Mouse (Mus musculus) frontal cortex, postnatal 14 days (tissue): ENCODE measurements around the gene Sacs.
"Not testable (repeated sequence)": the region's sequence is repeated elsewhere in the genome, so short reads cannot be mapped to it uniquely, and the experiment has no call there.

ENCODE experiments used
- DNase-seq, 2 experiments: peaks; one replicate each; pipeline ENCODE4 v3.0.0; 2022; ENCODE audit warnings: low spot score in 2 of 2

The Sacs gene

DNA sequence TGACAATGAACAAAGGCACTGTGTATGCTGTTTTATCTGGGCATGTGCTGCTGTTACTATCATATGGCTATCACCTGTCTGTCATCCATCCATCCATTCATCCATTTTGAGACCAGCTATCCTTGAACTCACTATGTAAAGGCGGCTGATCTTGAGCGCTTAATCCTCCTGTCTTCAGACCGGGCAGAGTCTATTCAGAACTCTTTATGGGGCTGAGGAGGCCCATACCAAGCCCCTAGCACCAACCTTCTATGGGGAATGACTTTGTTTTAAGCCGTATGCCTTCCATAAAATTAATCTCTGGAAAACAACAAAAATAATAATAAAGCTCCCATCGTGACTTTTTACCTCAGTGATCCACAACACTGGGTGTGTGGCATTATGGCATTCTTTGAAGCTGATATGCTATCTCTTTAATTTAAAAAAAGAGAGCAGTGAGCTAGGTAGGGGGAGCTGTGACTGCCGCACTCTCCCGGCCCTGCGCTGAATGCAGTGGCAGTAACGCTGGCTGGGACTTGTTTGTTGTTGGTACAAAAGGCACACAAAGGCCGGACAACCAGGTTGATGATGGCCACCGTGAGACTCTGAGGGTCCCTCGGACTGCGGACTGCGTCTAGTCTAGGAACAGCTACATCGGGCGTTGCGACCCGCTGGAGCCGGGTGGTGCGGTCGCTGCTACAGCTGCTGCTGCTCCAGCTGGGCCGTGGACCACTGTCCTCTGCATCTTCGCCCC is at the start of gene Sacs:
TSS of gene Sacs (plus strand) at position 464 of the 733 bp plus-strand sequence.
- DNase-seq = peak; percentile 24 to 40

DNA sequence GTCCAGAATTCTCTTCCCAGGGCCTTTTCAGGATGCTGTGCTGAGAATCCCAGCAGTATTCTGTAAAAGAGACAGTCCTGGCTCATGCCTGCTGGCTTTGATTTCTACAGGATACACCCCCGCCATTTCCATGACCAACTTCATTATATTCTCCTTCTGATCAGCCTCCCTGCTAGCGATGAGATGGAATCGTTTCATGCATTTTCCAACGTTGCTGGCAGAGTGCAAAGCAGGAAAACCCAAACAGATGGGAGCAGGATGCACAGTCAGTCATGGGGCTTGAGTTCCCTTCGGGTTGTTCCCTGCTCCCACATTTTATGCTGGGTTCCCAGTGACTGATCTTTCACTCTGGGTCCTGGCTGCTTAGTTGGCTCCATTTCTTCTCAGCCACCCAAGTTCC is 47.3 kb upstream of the Sacs start:
- DNase-seq = no peak

DNA sequence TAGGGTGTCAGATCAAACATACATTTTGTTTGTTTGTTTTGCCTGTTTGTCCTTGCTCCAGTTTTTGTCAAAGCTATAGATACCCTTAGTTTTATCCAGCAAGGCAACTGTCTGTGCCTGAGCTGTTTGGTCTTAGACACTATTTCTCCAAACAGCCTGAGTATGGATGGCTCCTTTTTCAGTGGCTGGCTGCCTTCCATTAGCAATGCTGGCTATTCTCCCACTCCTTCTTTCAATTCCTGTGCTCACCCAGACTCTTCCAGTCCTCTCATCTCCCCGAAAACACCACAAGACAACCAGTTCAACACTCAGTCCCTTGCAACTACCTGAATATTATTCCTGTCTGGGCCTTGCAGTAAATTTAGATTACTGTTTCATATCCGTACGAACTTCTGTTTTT is 46.2 kb upstream of the Sacs start:
- peak in 1 of 2 experiments; percentile 25 for DNase-seq

DNA sequence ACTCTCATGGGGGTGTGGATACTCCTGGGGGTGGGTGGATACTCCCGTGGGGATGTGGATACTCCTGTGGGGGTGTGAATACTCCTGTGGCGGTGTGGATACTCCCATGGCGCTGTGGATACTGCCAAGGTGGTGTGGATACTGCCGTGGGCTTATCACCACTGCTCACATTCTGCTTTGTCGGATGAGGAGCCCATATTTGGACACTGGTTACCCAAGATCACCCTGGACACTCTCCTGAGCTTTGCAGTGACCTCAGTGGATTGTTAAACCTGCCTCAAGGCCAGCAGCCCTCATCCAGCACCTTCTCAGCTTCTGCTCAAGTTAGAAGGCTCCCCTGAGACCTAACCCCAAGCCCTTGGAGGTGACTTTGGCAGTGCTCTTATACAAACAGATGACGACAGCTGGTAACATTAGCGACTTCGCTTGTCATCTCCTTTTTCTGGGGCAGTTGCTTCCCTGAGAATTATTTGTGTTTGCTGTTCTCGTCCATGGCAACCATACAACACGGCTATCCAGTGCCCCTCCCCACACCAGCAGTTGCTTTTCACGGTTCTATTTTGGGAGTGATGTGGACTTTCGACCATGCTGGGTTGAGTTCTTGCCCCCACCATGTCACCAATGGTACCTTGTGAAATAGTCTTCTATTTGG is 40.2 kb upstream of the Sacs start:
- no peak for DNase-seq

DNA sequence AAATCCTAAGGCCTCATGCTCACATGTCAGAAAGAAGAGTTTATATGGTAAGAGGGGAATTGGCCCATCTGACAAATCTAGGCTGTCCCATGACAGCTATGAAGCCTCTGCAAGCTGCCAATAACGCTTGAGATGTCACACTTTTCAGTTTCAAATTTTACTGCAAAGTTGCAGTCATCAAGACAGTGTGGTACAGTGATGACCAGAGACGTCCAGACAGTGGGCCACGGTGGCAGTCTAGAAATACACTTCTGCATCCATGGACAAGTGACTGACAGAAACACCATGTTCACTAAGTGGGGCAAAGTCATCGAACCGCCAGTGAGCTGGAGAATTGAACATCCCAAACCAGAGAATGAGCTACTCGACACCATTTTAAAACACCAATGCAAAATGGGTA is 37.5 kb upstream of the Sacs start:
- no peak for DNase-seq

DNA sequence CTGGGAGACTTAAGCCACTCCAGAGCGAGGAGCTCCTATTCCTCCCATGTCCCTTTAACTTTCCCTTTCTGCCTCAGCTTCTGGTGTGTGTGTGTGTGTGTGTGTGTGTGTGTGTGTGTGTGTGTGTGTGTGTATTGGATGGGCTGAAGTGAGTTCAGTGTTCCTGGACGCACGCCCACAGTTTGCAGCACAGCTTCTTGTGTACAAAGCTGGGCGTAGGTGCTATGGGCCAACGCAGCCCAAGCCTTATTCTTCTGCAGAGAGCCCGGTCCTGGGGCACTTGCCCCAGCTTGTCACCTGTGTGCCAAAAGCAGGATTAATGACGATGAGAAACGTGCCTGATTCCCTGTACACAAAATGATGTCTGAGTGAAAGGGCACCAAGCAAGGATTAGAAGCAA is 31.9 kb upstream of the Sacs start:
- DNase-seq = no peak

DNA sequence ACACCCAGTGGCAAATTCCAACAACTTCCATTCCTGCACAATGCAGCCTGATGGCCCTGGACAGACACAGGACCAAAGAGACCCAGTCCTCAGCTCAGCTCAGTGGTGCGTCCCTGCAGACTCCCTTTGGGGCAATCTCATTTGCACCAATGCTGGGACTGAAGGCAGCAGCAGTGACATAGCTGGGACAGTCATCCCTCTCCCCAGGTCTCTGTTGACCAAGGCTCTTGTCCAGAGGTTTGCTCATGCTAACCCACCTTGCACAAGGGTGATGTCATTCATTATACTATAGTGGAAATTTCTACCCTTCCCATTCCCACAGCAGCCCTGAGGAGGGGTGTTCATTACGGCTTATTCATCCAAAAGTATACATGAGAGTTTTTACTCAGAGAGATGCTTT is 29.6 kb upstream of the Sacs start:
- no peak for DNase-seq

DNA sequence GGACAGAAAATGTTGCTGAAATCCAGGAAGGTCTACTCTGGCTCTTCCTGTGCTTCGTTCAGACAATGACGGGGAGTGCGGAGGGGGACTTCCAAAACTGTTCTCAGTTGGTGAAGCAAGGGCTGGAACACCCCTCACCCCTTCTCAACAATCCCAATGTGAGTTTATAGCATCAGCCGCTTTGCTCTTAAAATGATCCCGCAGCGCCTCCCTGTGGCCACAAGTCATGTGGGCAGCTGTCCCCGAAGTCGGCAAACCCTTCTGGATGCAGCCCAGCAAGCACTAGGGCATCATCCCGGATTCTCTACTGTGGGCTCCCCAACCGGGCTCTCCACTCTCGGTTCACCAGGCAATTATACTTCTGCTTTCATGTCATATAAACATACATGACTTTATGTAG is 25.9 kb upstream of the Sacs start:
- peak; percentile 44 to 79 for DNase-seq

DNA sequence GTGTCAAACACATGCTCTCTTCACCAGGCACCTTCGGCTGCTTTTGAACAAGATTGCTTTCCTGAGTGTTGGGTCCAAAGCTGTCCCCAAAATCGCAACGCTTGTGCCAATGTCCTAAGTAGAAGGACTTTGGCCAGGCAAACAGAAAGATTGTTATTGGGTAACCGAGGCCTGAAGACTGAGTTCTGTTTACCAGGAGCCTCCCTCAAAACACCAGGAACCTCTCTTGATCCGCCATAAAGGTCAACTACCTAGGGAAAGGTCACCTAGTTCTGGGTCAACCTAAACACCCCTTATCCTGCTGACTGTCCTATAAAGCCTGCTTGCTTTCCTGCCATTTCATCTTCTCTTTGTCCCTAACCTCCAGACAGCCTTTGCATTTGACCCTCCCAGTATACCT is 13.5 kb upstream of the Sacs start:
- DNase-seq = no peak

DNA sequence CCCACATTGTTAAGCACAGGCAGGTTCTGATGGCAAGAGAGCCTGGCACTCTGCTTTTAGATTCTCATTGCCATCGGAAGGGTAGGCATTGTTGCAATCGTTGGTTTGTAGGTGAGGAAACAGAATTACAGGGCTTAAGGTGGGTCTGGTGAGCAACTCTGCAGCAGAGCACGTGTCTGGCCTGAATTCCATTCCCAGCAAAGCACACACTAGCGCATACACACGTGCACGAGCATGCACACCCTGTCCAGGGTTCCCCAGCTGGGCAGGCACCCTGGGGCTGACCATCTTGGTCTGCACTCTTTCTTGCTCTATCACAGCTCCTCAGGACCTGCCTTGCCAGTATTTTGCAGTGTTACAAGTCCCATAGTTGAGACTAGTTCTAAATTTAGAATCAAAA is 13.1 kb upstream of the Sacs start:
- DNase-seq = no peak

DNA sequence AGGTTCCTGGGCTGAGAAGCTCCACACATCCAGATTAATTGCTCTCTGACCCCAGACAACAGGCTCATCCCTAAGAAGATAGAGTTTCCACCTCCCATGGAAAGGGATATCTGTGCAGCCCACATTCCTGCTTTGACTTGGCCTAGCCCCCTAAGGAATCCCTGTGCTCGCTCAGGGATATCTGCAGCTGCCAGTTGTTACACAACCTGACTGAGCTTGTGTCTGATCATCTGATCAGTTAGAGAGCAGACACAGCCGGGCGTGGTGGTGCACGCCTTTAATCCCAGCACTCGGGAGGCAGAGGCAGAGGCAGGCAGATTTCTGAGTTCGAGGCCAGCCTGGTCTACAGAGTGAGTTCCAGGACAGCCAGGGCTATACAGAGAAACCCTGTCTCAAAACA is 10.9 kb upstream of the Sacs start:
- not testable (repeated sequence) for DNase-seq

DNA sequence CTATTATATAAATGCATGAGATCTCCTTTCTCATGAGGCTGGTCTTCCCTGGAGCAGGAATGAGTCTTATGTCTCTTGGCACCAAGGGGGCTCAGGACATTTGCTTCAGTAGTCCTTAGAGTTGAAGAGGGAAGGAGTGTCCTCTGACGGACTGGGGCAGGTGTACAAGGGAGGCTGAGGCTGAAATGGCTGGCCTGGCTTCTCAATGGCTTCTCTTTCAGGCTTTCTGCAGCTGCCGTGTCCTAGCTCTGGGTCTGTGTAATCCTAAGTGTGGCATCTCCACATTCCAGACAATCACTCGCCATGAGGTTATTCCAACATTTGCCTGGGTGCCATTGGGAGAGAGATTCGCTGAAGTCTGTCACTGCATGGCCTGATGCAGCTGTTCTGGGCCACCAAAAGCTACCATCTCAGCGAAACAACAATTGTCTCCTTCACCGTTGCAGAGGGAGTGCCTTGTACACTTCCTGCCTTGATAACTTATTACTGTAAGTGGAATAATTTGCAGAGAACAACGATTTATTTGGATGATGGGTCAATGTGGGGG is 9.2 kb upstream of the Sacs start:
- DNase-seq = no peak

DNA sequence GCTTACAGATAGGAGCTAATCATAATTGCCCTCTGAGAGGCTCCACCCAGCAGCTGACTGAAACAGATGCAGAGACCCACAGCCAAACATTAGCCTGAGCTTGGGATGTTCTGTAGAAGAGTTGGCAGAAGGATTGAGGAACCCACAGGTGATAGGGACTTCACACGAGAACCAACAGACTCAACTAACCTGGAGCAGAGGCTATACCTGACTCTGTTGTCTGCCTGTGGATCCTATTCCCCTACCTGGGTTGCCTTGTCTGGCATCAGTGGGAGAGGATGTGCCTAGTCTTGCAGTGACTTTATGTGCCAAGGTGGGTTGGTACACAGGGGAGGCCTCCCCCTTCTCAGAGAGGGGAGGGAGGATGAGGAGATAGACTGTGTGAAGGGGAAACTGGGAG is 5.7 kb upstream of the Sacs start:
- no peak for DNase-seq

DNA sequence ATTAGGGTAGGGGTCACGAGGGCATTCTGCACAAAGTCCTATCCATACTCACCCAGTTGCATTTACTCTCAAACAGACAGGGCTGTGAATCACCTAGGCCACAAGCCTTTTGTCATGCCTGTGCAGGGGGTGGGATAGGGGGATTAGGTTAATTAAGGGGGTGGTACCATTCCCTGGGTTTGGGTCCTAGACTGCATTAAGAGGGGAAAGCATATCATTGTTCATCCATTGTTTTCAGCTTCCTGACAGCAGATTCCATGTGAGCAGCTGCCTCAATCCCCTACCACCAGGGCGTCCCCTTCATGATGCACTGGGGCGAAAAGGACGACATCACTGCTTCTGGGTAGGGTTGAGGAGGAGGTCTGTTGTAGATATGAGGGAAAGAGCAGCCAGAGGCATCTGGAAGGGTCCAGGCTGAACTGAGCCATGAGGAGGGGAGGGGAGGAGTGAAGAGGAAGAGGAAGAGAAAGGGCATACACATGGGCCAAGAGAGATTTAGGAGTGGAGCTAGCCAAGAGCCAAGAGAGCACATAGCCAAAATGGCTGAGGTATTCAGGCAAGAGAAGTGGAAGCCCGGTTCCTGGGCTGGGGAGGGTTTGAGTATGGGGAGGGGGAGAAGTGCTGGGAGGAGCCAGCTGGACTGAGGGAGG is 3.8 kb upstream of the Sacs start:
- DNase-seq = no peak

DNA sequence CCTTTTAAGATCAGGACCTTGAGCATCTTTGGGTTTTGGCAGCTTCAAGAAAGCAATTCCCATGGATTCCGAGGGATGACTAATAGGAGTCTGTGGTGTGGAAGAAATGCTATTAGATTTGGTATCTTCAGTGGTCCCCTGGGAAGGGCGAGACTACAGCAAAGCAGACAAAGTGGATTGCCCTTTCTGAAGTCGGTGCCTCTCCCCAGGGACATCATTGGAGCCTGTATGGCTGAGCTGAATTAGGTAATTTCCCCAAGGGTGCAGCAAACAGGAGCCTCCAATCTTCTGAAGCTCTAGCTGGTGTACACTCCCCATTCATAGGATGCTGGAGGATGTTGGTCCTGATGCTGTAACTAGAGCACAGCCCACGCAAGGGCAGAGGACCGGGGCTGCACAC is 847 bp upstream of the Sacs start:
- DNase-seq = no peak

DNA sequence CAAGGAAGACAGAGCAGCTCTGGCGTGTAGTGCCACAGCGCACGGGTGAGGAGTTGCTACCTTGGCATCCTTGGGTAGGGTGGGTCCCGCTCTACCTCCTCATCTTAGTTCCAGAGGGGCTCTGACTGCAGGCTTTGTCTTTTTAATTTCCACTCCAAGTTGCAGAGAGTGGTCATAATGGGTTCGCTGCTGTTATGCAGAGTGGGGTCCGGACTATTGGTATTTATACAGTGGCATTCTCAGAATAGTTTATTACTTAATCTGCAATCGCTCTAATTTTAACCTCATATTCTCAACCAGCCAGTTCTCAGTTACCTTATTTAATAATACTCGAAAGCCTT is 440 bp downstream of the Sacs start:
- DNase-seq = no peak

DNA sequence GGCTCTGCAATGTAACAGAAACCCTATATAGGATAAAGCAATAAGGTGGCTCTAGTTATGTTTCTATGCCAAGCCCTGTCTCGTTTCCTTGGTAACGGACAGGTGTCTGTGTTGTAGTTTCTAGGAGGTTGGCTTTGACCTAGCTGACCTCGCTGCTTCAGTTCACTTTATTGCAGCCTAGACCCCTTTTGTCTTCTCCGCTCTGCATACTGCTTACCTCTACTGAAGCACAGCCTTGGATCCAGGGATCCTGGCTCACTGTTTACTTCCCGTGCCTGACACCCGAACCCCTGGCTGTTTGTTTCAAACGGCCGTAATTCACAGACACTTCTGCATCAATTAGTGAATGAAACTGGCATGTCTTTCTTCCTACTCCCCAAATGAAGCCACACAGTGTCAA is 5.1 kb downstream of the Sacs start:
- DNase-seq = no peak

DNA sequence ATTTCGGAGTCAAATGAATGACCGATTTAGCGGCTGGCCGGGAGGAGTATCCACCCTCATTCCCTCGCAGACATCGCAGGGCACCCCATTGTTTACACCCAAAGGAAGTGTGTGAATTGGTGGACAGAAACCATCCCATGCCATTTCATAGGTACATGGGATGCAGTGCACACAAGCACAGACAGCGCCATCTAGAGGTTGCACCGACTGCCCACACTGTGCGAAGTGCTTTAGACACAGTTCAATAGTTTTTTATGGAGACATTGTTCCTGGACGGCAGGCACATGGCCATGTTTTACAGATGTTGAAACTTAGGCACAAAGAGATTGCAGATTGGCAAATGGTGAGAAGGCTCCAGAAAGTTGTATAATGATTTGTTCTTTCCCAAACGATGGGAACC is 5.6 kb downstream of the Sacs start:
- DNase-seq = no peak

DNA sequence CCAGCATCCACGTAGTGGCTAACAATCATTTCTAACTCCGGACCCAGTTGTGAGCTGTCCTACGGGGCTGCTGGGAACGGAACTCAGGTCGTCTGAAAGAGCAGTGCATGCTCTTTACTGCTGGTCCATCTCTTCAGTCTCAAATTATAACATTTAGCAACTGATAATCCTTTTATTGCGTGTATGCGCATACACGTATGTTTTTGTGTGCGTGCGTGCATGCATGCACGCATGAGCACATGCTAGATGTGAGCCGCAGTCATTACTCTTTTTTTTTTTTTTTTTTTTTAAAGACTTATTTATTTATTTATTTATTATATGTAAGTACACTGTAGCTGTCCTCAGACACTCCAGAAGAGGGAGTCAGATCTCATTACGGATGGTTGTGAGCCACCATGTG is 12.2 kb downstream of the Sacs start:
- DNase-seq = not testable (repeated sequence)

DNA sequence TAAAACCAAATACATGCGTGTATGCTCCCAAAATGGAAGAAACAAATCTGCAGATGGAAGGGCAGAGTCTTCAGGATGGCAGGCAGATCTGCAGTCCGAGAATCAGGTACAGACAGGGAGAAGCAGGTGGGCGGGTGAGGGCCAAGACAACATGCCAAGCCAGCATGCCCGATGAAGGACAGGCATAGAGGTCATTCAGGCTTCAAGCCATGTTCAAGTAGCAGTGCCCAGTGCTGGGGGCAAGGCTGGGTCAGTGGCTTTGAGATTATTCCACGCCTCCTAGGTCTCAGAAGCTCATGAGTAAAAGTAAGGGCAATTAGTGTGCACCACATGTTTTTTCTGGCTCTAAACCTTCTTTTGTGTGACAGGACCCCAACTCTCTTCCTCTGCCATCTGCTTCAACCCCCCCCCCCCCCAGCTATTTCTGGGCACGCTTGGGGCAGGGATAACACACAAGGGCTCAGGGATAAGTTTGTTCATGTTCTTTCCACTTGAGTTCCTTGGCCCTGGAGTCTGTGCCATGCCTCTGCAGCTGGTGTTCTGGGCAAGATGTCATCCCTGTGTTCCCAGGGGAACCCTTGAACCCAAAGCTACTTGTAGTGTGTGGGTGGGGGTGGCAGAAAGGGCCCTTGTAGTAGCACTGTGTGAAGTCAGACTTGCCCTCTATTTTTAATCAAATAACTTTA is 16.8 kb downstream of the Sacs start:
- DNase-seq = no peak

DNA sequence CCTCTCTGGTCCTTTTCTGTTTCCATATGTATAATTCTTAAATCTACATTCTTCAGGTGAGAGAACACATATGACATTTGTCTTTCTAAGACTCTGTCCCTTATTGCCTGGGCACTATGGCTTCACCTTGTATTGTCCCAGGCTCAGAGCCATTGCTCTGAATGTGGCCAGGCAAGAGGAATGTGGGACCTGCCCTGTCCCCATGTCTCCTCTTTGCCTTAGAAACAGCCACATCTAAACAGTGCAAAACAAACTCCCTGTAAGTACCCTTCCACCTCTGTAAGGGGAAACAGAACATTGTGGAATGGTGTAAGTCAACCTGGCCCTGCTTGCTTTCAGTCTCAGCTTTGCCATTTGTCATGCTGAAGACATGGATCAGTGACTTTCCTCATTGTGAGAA is 17.4 kb downstream of the Sacs start:
- no peak for DNase-seq

DNA sequence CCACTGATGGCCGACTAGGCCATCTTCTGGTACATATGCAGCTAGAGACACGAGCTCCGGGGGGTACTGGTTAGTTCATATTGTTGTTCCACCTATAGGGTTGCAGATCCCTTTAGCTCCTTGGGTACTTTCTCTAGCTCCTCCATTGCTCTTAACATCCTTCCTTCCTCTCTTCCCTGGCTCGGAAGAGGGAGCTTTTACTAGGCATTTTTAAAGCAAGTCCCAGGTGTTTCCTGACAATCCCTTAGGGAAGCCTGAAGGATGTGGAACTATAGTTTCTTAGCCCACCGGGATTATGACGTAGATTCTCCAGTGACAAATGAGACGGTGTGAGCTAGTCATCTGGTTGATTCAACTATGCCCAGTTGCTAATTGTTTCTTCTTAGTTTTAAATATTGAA is 19.2 kb downstream of the Sacs start:
- not testable (repeated sequence) for DNase-seq
